Mouse (Mus musculus): Measurements from ENCODE around the gene Chd8. TPM values are rescaled to one million over a fixed set of nuclear protein-coding genes. Genes with fewer than 3 reads are reported as not detected.

Chd8 gene
- polyA plus RNA-seq, 1 experiment from 2014 or later: 52.8 TPM

- Histone ChIP-seq H3K9ac (no peak overlapping the region), H3K4me2 (no peak overlapping the region), H3K36me3 (ENCODE audit: insufficient read depth) (no peaks in the 10 kb centered on the region), H3K27ac (ENCODE audit: low read depth) (no peak overlapping the region), H3K4me1 (ENCODE audit: insufficient read depth) (0 out of 2 replicates have a peak, but pooled peaks cover 3% of the 10 kb centered on the region), H3K27me3 (ENCODE audit: insufficient read depth, low read length) (no peaks in the 10 kb centered on the region), H3K9me3 (ENCODE audit: low read depth, low read length) (no peaks in the 10 kb centered on the region), H3K4me3 (ENCODE audit: low read depth, low read length) (no peak overlapping the region)
- DNase-seq: no peak
- ATAC-seq (ENCODE audit: insufficient read depth): no peak
- no peak for TF ChIP-seq CTCF (IDR thresholded peaks at IDR 0.05; ENCODE audit: low read depth)
- WGBS: 72% methylated on average over 4 of the region's 4 CpGs
These were observed 11.5 kb downstream of the Chd8 start for GRCm38 (mm10) chr14:52246129-52246528.

GRCm38 (mm10) chr14:52244690-52245042, 12.9 kb downstream of the Chd8 start:
- H3K27ac ChIP-seq (ENCODE audit: low read depth): peak overlapping the region; percentile 63; the same call in 1 of the 2 replicates
- peak overlapping the region; percentile 79 for H3K4me2 ChIP-seq
- peak overlapping the region; percentile 88 for H3K4me3 ChIP-seq (ENCODE audit: low read depth, low read length)
- DNase-seq: no peak
- no peaks in the 10 kb centered on the region for H3K9me3 ChIP-seq (ENCODE audit: low read depth, low read length)
- H3K9ac ChIP-seq: peak overlapping the region; percentile 79
- H3K27me3 ChIP-seq (ENCODE audit: insufficient read depth, low read length): no peaks in the 10 kb centered on the region
- ATAC-seq (ENCODE audit: insufficient read depth): no peak; the same call in 1 of the 2 replicates
- H3K4me1 ChIP-seq (ENCODE audit: insufficient read depth): 0 out of 2 replicates have a peak, but pooled peaks cover 3% of the 10 kb centered on the region
- H3K36me3 ChIP-seq (ENCODE audit: insufficient read depth): no peaks in the 10 kb centered on the region
- 11% methylated on average over 7 of the region's 7 CpGs for WGBS
- TF ChIP-seq CTCF (IDR thresholded peaks at IDR 0.05; ENCODE audit: low read depth): no peak

- Histone ChIP-seq H3K4me3 (ENCODE audit: low read depth, low read length) (peak overlapping the region; percentile 88), H3K36me3 (ENCODE audit: insufficient read depth) (no peaks in the 10 kb centered on the region), H3K27ac (ENCODE audit: low read depth) (peak overlapping the region; percentile 63; the same call in 1 of the 2 replicates), H3K4me2 (peak overlapping the region; percentile 79), H3K9ac (peak overlapping the region; percentile 79), H3K9me3 (ENCODE audit: low read depth, low read length) (no peaks in the 10 kb centered on the region), H3K4me1 (ENCODE audit: insufficient read depth) (0 out of 2 replicates have a peak, but pooled peaks cover 3% of the 10 kb centered on the region), H3K27me3 (ENCODE audit: insufficient read depth, low read length) (no peaks in the 10 kb centered on the region)
- no peak for TF ChIP-seq CTCF (IDR thresholded peaks at IDR 0.05; ENCODE audit: low read depth)
- ATAC-seq (ENCODE audit: insufficient read depth) (peak; percentile 100), DNase-seq (peak; percentile 99)
- WGBS: 1% methylated on average over 32 of the region's 32 CpGs
These were observed 13.4 kb downstream of the Chd8 start for GRCm38 (mm10) chr14:52244041-52244689.

GRCm38 (mm10) chr14:52236216-52236615, 21.4 kb downstream of the Chd8 start:
- H3K36me3 ChIP-seq (ENCODE audit: insufficient read depth): peaks cover 58% of the 10 kb centered on the region
- H3K4me1 ChIP-seq (ENCODE audit: insufficient read depth): no peaks in the 10 kb centered on the region
- ATAC-seq (ENCODE audit: insufficient read depth) (no peak), DNase-seq (no peak)
- no peak for TF ChIP-seq CTCF (IDR thresholded peaks at IDR 0.05; ENCODE audit: low read depth)
- H3K27ac ChIP-seq (ENCODE audit: low read depth): no peak overlapping the region
- H3K9me3 ChIP-seq (ENCODE audit: low read depth, low read length): no peaks in the 10 kb centered on the region
- H3K4me3 ChIP-seq (ENCODE audit: low read depth, low read length): no peak overlapping the region
- H3K9ac ChIP-seq: no peak overlapping the region
- H3K4me2 ChIP-seq: no peak overlapping the region
- no peaks in the 10 kb centered on the region for H3K27me3 ChIP-seq (ENCODE audit: insufficient read depth, low read length)
- WGBS: 92% methylated on average over 1 of the region's 1 CpGs

GRCm38 (mm10) chr14:52235165-52235564, 22.4 kb downstream of the Chd8 start:
- peaks cover 69% of the 10 kb centered on the region for H3K36me3 ChIP-seq (ENCODE audit: insufficient read depth)
- no peak for DNase-seq
- TF ChIP-seq CTCF (IDR thresholded peaks at IDR 0.05; ENCODE audit: low read depth): no peak

GRCm38 (mm10) chr14:52232249-52232648, 25.3 kb downstream of the Chd8 start:
- no peak for ATAC-seq (ENCODE audit: insufficient read depth)
- no peaks in the 10 kb centered on the region for H3K4me1 ChIP-seq (ENCODE audit: insufficient read depth)
- WGBS: 84% methylated on average over 6 of the region's 6 CpGs
- no peak overlapping the region for H3K9ac ChIP-seq
- H3K27me3 ChIP-seq (ENCODE audit: insufficient read depth, low read length): no peaks in the 10 kb centered on the region
- no peak overlapping the region for H3K27ac ChIP-seq (ENCODE audit: low read depth)
- H3K9me3 ChIP-seq (ENCODE audit: low read depth, low read length): no peaks in the 10 kb centered on the region
- H3K4me3 ChIP-seq (ENCODE audit: low read depth, low read length): no peak overlapping the region
- no peak overlapping the region for H3K4me2 ChIP-seq
- DNase-seq: no peak
- H3K36me3 ChIP-seq (ENCODE audit: insufficient read depth): peaks cover 96% of the 10 kb centered on the region
- TF ChIP-seq CTCF (IDR thresholded peaks at IDR 0.05; ENCODE audit: low read depth): 0 out of 2 replicates have a peak, but pooled peaks have one; percentile 9

More at GRCm38 (mm10) chr14:52235165-52235564, 22.4 kb downstream of the Chd8 start:
- Histone ChIP-seq H3K4me1 (ENCODE audit: insufficient read depth) (no peaks in the 10 kb centered on the region), H3K9ac (no peak overlapping the region), H3K9me3 (ENCODE audit: low read depth, low read length) (no peaks in the 10 kb centered on the region), H3K27me3 (ENCODE audit: insufficient read depth, low read length) (no peaks in the 10 kb centered on the region), H3K4me2 (no peak overlapping the region), H3K27ac (ENCODE audit: low read depth) (no peak overlapping the region), H3K4me3 (ENCODE audit: low read depth, low read length) (no peak overlapping the region)
- ATAC-seq (ENCODE audit: insufficient read depth): no peak
- WGBS: 97% methylated on average over 7 of the region's 7 CpGs

GRCm38 (mm10) chr14:52225972-52226371, 31.6 kb downstream of the Chd8 start:
- H3K9ac ChIP-seq: no peak overlapping the region
- no peak overlapping the region for H3K4me3 ChIP-seq (ENCODE audit: low read depth, low read length)
- peaks cover 96% of the 10 kb centered on the region for H3K36me3 ChIP-seq (ENCODE audit: insufficient read depth)
- ATAC-seq (ENCODE audit: insufficient read depth) (no peak), DNase-seq (no peak)
- no peaks in the 10 kb centered on the region for H3K9me3 ChIP-seq (ENCODE audit: low read depth, low read length)
- 88% methylated on average over 2 of the region's 2 CpGs for WGBS
- no peak overlapping the region for H3K4me2 ChIP-seq
- H3K27me3 ChIP-seq (ENCODE audit: insufficient read depth, low read length): no peaks in the 10 kb centered on the region
- H3K27ac ChIP-seq (ENCODE audit: low read depth): no peak overlapping the region
- no peaks in the 10 kb centered on the region for H3K4me1 ChIP-seq (ENCODE audit: insufficient read depth)
- TF ChIP-seq CTCF (IDR thresholded peaks at IDR 0.05; ENCODE audit: low read depth): no peak

All from lung, embryonic 14.5 days (tissue).